Mouse (Mus musculus): Measurements from ENCODE around the gene Igfbp4.

Gene Igfbp4

GRCm38 (mm10) chr11:99041051-99041729 lies at the start of gene Igfbp4:
TSS of gene Igfbp4 (plus strand) at chr11:99041244.
- no peak for DNase-seq (ENCODE audit: low read depth, low spot score)

- DNase-seq (ENCODE audit: low read depth, low spot score), result no peak
Observed at GRCm38 (mm10) chr11:98995987-98996386, 45.1 kb upstream of the Igfbp4 start.

- no peak for DNase-seq (ENCODE audit: low read depth, low spot score)
Observed at GRCm38 (mm10) chr11:98997659-98998058, 43.4 kb upstream of the Igfbp4 start.

GRCm38 (mm10) chr11:98998776-98999175 lies 42.3 kb upstream of the Igfbp4 start:
- no peak for DNase-seq (ENCODE audit: low read depth, low spot score)

GRCm38 (mm10) chr11:98999243-98999642 lies 41.8 kb upstream of the Igfbp4 start:
- DNase-seq (ENCODE audit: low read depth, low spot score), result no peak

GRCm38 (mm10) chr11:99006788-99007187 lies 34.3 kb upstream of the Igfbp4 start:
- no peak for DNase-seq (ENCODE audit: low read depth, low spot score)

- DNase-seq (ENCODE audit: low read depth, low spot score), result no peak
Observed at GRCm38 (mm10) chr11:99010124-99010523, 30.9 kb upstream of the Igfbp4 start.

GRCm38 (mm10) chr11:99010706-99011105 lies 30.3 kb upstream of the Igfbp4 start:
- DNase-seq (ENCODE audit: low read depth, low spot score), result no peak

- DNase-seq (ENCODE audit: low read depth, low spot score), result no peak
Observed at GRCm38 (mm10) chr11:99013856-99014255, 27.2 kb upstream of the Igfbp4 start.

- DNase-seq (ENCODE audit: low read depth, low spot score), result no peak
Observed at GRCm38 (mm10) chr11:99019844-99020243, 21.2 kb upstream of the Igfbp4 start.

- DNase-seq (ENCODE audit: low read depth, low spot score), result no peak
Observed at GRCm38 (mm10) chr11:99022384-99022933, 18.6 kb upstream of the Igfbp4 start.

- no peak for DNase-seq (ENCODE audit: low read depth, low spot score)
Observed at GRCm38 (mm10) chr11:99023094-99023493, 17.9 kb upstream of the Igfbp4 start.

GRCm38 (mm10) chr11:99023500-99024467 lies 17.3 kb upstream of the Igfbp4 start, which contains the start of gene Top2a:
TSS of gene Top2a (minus strand) at chr11:99024189.
- peak; percentile 97 for DNase-seq (ENCODE audit: low read depth, low spot score)

GRCm38 (mm10) chr11:99024468-99025134 lies 16.4 kb upstream of the Igfbp4 start:
- no peak for DNase-seq (ENCODE audit: low read depth, low spot score)

- no peak for DNase-seq (ENCODE audit: low read depth, low spot score)
Observed at GRCm38 (mm10) chr11:99025878-99026277, 15.2 kb upstream of the Igfbp4 start.

- DNase-seq (ENCODE audit: low read depth, low spot score), result no peak
Observed at GRCm38 (mm10) chr11:99026899-99027440, 14.1 kb upstream of the Igfbp4 start.

GRCm38 (mm10) chr11:99035350-99035749 lies 5.7 kb upstream of the Igfbp4 start:
- DNase-seq (ENCODE audit: low read depth, low spot score), result no peak

GRCm38 (mm10) chr11:99036254-99036653 lies 4.8 kb upstream of the Igfbp4 start:
- no peak for DNase-seq (ENCODE audit: low read depth, low spot score)

GRCm38 (mm10) chr11:99039782-99040181 lies 1.3 kb upstream of the Igfbp4 start:
- DNase-seq (ENCODE audit: low read depth, low spot score), result peak; percentile 51

- peak; percentile 21 for DNase-seq (ENCODE audit: low read depth, low spot score)
Observed at GRCm38 (mm10) chr11:99040346-99040974, 584 bp upstream of the Igfbp4 start.

Measured in telencephalon, adult 2 months (tissue).